Mouse (Mus musculus) layer of hippocampus, adult 8-10 months (tissue): Measurements from ENCODE around the gene Tpgs1. TPM values are rescaled to one million over a fixed set of nuclear protein-coding genes. Genes with fewer than 3 reads are reported as not detected.
"Not testable (repeated sequence)": the region's sequence is repeated elsewhere in the genome, so short reads cannot be mapped to it uniquely, and the experiment has no call there.

Source experiments
- DNase-seq, 2 experiments: peaks; one replicate each; pipeline ENCODE4 v3.0.0; 2022; ENCODE audit warnings: low spot score in 2 of 2
- total RNA-seq, 4 experiments: library from RNA; stranded (reverse); gene quantifications; 2 replicates each; pipeline ENCODE4 v1.2.4; 2022

Tpgs1 gene
- total RNA-seq, 4 experiments from 2014 or later = 48.4 to 72.6 (median 64.3) TPM

DNA sequence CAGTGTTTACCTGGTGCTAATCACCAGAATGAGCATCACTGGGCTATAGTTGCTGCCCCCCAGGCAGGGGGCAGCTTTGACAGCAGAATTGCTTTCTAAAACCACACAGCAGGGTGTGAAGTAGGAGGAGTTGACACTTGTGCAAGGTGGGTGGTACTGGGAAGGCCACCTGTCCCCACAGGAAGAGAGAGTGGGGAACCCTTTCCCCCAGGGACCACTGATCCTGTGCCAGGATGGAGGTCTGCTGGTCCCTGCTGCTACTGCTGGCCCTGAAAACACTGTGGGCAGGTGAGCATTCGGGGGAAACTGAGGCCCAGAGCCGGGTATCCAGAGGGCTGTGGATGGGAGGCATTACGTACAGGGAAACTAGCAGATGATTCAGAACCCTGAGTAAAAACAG lies 20.0 kb downstream of the Tpgs1 start:
- no peak for DNase-seq

DNA sequence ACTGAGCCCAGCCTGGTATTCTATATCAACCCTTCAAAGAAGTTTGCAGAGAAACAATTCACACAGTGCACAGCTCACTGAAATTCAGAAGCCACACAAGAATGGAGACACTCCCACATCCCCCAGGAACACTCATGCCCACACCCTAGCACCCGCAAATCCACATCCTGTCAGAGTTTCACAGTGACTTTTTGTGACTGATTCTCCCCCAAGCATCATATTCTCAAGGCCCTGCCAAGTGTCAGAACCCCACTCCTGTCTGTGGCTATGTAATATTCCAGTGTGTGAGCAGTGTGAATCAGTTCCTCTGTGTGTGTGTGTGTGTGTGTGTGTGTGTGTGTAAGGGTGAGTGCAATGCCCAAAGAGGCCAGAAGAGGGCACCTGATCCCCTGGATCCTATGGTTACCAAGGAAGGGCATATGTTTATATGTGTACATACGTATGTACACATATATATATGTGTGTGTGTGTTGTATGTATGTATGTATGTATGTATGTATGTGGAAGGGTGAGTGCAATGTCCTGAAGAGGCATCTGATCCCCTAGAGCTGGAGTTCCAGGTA lies 22.9 kb downstream of the Tpgs1 start:
- DNase-seq = no peak

DNA sequence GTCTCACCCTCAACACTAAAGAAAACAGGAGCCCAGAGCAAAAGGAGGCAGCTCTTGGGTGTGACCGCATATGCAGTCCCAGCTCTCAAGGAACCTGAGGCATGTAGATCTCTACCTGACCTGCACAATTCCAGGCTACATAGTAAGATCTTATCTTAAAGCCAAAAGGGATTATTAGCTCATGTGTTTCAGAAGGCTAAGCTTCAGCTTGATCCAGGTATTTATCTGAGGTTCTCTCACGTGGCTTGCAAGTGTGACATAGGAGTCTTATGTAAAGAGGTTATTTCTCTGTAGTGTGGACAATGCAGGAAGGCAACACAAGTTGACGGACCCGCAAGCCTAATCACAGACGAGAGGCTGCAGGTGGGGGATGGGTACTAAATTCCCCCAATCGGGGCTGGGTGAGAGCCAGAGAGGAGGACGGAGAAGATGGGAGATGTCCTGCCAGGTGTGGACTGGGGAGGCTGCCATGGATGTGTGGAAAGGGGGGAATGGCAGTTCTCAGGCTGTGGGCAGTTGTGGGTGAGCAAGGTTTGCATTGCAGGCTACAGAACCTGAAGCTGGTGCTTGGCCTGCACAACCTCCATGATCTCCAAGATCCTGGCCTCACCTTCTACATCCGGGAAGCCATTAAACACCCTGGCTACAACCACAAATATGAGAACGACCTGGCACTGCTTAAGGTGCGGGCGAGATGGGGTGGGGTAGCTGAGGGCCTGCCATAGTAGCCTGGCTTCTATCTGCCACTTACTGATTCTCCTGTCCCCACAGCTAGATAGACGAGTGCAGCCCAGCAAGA lies 24.6 kb downstream of the Tpgs1 start:
- no peak for DNase-seq

DNA sequence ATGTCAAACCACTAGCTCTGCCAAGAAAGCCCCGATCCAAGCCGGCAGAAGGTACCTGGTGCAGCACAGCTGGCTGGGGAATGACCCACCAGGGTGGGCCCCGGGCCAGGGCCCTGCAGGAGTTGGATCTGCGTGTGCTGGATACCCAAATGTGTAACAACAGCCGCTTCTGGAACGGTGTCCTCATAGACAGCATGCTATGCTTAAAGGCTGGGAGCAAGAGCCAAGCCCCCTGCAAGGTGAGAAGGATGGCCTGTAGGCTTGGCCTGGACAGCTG lies 25.1 kb downstream of the Tpgs1 start:
- DNase-seq = no peak

- peak in 1 of 2 experiments; percentile 65 for DNase-seq
These were observed 26.3 kb downstream of the Tpgs1 start for GRCm38 (mm10) chr10:79695231-79696128.

GRCm38 (mm10) chr10:79696129-79696651 lies 27.0 kb downstream of the Tpgs1 start:
- DNase-seq = no peak

- no peak for DNase-seq
These were observed 28.7 kb downstream of the Tpgs1 start for GRCm38 (mm10) chr10:79697916-79698315.

DNA sequence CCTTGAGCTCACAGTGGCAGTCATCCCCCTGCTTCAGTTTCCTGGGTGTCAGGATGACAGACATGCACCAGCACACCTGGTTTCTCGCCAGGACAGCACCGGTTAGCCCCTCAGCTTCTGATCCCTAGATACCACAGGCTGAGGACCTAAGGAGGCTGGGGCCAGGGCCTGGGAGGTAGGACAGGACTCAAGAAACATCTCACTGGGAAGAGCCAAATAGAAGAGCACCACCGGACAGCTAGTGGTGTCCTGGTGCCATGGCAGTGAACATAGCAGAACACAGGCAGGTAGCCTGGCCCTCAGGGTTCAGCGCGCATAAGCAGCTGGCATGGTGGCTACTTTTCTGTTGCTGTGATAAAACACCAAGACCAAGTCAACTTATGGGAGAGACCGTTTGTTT lies 29.3 kb downstream of the Tpgs1 start:
- no peak for DNase-seq

GRCm38 (mm10) chr10:79700676-79701075 lies 31.5 kb downstream of the Tpgs1 start:
- no peak for DNase-seq

- DNase-seq = no peak
These were observed 32.4 kb downstream of the Tpgs1 start for GRCm38 (mm10) chr10:79701443-79702129.

DNA sequence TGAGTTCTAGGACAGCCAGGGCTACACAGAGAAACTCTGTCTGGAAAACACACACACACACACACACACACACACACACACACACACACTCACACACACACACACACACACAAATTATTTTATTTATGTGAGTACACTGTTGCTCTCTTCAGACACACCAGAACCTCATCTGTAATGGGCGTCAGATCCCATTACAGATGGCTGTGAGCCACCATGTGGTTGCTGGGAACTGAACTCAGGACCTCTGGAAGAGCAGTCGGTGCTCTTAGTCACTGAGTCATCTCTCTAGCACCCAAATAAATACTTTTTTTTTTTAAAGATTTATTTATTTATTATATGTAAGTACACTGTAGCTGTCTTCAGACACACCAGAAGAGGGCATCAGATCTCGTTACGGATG lies 33.8 kb downstream of the Tpgs1 start:
- not testable (repeated sequence) for DNase-seq

DNA sequence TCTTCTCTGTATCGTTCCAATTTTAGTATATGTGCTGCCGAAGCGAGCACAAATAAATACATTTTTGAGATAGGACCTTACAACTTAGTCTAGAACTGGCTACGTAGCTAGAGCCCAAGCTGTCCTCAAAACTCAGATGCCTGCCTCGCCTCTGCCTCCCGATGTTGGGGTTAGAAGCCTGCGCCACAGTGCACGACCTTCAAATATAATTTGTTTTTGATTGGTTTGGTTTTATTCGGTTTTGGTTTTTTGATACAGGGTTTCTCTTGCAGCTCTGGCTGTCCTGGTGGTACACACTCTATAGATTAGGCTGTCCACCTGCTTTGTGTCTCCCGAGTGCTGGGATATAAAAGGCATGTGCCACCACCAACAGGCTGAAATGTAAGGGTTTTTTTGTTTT lies 34.4 kb downstream of the Tpgs1 start:
- DNase-seq = no peak

DNA sequence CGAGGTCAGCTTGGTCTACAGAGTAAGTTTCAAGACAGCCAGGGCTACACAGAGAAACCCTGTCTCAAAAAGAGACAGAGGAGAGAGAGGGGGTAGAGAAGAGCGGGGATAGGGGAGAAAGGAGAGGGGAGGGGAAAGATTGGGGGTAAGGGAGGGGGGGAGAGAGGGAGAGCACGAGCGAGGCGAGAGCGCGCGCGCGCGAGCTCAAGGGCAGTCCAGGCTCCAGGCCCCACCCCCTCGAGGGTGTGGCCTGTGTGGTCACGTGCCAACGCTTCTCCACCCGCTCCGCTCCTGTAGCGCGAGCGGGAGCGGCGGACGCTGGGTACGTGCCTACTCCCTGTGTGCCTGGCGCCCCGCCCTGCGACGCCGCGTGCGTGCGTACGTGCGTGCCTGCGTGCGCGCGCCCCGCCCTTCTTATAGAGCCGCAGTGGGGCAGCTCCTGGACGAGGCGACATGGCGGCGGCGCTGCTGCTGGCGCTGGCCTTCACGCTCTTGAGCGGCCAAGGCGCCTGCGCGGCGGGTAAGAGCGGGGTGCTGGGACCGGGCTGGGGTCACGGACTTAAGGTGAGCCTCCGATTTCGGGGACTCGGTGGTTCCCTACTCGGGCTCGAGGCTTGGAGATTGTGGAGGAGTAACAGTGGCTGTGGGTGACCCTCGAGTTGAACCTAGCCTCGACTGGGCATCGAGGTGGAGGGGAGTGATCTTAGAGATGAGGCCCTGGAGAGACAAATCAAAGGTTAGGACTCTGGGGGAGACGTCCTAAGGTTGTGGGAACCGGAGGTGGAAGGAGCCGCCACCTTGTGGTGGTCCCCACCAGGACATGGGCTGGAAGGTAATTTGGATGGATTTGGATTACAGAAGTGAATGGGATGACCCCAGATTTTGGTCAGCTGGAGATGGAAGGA lies 35.1 kb downstream of the Tpgs1 start, which contains the start of gene Bsg:
Gene Bsg, plus strand, starts transcription at position 427 of the 905 bp plus-strand sequence.
- DNase-seq = peak; percentile 97 to 99

- DNase-seq = no peak
These were observed 35.8 kb downstream of the Tpgs1 start for GRCm38 (mm10) chr10:79704970-79705360.

DNA sequence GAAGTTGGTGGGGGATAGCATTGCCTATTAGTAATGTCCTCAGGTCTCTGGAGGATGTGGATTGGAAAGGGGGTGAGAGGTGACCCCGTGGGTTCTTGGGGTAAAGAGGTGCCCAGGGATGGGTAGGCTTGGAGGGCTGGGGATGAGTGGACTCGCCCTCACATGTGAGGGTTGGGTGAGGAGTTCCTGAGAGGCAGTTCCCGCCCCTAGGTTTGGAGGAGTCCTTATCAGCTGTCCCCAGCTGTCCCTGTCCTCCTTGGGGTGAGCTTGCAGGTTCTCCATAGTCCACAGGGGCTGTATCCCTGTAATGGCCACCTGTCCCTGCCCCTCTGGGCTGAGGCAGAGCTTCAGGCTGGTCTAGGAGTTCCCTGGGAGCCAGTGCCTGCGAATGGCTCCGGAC lies 36.8 kb downstream of the Tpgs1 start:
- DNase-seq = no peak

GRCm38 (mm10) chr10:79706406-79707094 lies 37.4 kb downstream of the Tpgs1 start:
- DNase-seq = no peak

GRCm38 (mm10) chr10:79707162-79707561 lies 38.0 kb downstream of the Tpgs1 start:
- DNase-seq = no peak

DNA sequence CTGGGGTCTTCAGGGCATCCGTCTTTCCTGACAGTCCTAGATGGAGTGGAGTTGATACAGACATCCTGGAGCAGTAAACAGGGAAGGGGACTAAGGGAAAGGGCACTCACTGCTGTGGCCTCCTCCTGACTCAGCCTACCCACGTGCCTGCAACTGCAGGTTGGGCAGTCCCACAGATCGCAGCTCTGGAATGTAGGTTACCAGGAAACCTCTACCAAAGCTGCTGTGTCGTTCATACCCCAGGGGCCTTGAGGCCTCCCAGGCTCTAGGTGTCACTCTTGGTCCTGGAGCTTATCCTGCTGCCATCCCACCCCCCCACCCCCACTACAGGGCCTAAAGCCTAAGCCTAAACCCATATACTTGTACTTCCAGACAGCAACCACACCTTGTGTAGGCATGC lies 38.6 kb downstream of the Tpgs1 start:
- DNase-seq = no peak

- DNase-seq = no peak
These were observed 39.5 kb downstream of the Tpgs1 start for GRCm38 (mm10) chr10:79708668-79709067.

DNA sequence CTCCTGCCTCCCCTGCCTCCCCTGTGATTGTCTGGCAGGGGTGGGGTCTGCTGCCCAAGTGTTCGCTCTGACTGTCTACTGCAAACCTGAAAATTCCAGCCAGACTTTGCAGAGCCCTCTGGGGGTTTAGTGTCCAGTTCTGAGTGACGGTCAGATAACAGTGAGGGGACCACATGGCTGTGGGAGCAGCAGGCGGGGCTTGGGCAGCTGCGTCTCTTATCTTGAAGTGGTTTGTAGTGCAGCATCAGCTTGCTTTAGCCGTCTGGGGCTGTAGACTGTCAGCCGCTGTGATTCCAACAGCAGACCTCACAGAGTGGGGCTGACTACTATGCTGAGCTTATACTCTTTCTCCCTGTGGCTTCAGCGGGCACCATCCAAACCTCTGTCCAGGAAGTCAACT lies 40.1 kb downstream of the Tpgs1 start:
- no peak for DNase-seq
